Mouse (Mus musculus): ENCODE measurements around the gene Stim2. TPM values are rescaled to one million over a fixed set of nuclear protein-coding genes. Genes with fewer than 3 reads are reported as not detected.

The Stim2 gene
- total and polyA plus RNA-seq, 3 experiments: 11.7 to 18.6 TPM; not detected in 1

- Histone ChIP-seq H3K27ac (ENCODE audit: control insufficient read depth, low read depth, low read length) (peak overlapping the region; percentile 2; the same call in 1 of the 2 replicates), H3K9me3 (replicated peaks; ENCODE audit: insufficient read depth, low read length) (no peaks in the 10 kb centered on the region), H3K79me2 (ENCODE audit: control insufficient read depth, insufficient read depth, low read length, poor library complexity) (no peaks in the 10 kb centered on the region), H3K36me3 (ENCODE audit: control insufficient read depth in 1 of 2, insufficient read depth in 2 of 2, low read length in 2 of 2) (peaks cover 0 to 36% of the 10 kb centered on the region in 2 experiments; a peak in 2 of 4 replicates), H3K4me3 (ENCODE audit: control insufficient read depth in 1 of 2, insufficient read depth in 1 of 2, low read depth in 2 of 2, low read length in 2 of 2) (no peak overlapping the region), H3K9ac (ENCODE audit: control insufficient read depth, low read depth, low read length, poor library complexity, severe bottlenecking) (no peak overlapping the region), H3K4me1 (ENCODE audit: control insufficient read depth in 1 of 2, insufficient read depth in 2 of 2, low read length in 2 of 2) (peaks cover 21% of the 10 kb centered on the region in 2 experiments), H3K27me3 (ENCODE audit: control insufficient read depth in 1 of 2, insufficient read depth in 2 of 2, low read length in 2 of 2) (no peaks in the 10 kb centered on the region)
- no peak for DNase-seq (ENCODE audit: low read depth, low spot score)
- TF ChIP-seq MXI1 (IDR thresholded peaks at IDR 0.05; ENCODE audit: low read depth, low read length): no peak
- TF ChIP-seq MAFK (IDR thresholded peaks at IDR 0.05; ENCODE audit: borderline replicate concordance, low read depth, low read length): no peak
- no peak for TF ChIP-seq RAD21 (IDR thresholded peaks at IDR 0.05; ENCODE audit: low read depth, low read length)
- no peak for TF ChIP-seq HCFC1 (IDR thresholded peaks at IDR 0.05; ENCODE audit: low read depth, low read length)
- no peak for TF ChIP-seq NELFE (IDR thresholded peaks at IDR 0.05; ENCODE audit: low read depth, low read length)
- no peak for TF ChIP-seq MEF2A (IDR thresholded peaks at IDR 0.05; ENCODE audit: extremely low read depth, insufficient replicate concordance, low read depth, low read length, poor library complexity, severe bottlenecking)
- no peak for TF ChIP-seq ZKSCAN1 (IDR thresholded peaks at IDR 0.05; ENCODE audit: low read depth, low read length)
- no peak for TF ChIP-seq MAZ (IDR thresholded peaks at IDR 0.05; ENCODE audit: low read depth, low read length)
- TF ChIP-seq JUND (IDR thresholded peaks at IDR 0.05; ENCODE audit: low read depth, low read length): no peak
- TF ChIP-seq UBTF (IDR thresholded peaks at IDR 0.05; ENCODE audit: borderline replicate concordance, insufficient read depth, low read depth, low read length): no peak
- TF ChIP-seq ZMIZ1 (IDR thresholded peaks at IDR 0.05; ENCODE audit: low read depth, low read length): no peak
- TF ChIP-seq KAT2A (conservative IDR thresholded peaks at IDR 0.05; ENCODE audit: low read depth, low read length): no peak
- no peak for TF ChIP-seq TCF12 (IDR thresholded peaks at IDR 0.05; ENCODE audit: low read depth, low read length)
- TF ChIP-seq E2F4 (IDR thresholded peaks at IDR 0.05; ENCODE audit: borderline replicate concordance, low read depth, low read length): no peak
- TF ChIP-seq ZC3H11A (IDR thresholded peaks at IDR 0.05; ENCODE audit: low read depth, low read length): no peak
- TF ChIP-seq ETS1 (IDR thresholded peaks at IDR 0.05; ENCODE audit: low read depth, low read length): no peak
- no peak for TF ChIP-seq TAL1 (IDR thresholded peaks at IDR 0.05; ENCODE audit: low read length)
Observed at GRCm38 (mm10) chr5:54071705-54072104, 73.4 kb downstream of the Stim2 start.

GRCm38 (mm10) chr5:54073291-54073690 lies 75.0 kb downstream of the Stim2 start:
- Histone ChIP-seq H3K9me3 (replicated peaks; ENCODE audit: insufficient read depth, low read length) (no peaks in the 10 kb centered on the region), H3K4me1 (ENCODE audit: control insufficient read depth in 1 of 2, insufficient read depth in 2 of 2, low read length in 2 of 2) (peaks cover 21% of the 10 kb centered on the region in 2 experiments), H3K27ac (ENCODE audit: control insufficient read depth, low read depth, low read length) (no peak overlapping the region), H3K79me2 (ENCODE audit: control insufficient read depth, insufficient read depth, low read length, poor library complexity) (no peaks in the 10 kb centered on the region), H3K36me3 (ENCODE audit: control insufficient read depth in 1 of 2, insufficient read depth in 2 of 2, low read length in 2 of 2) (peaks cover 0 to 36% of the 10 kb centered on the region in 2 experiments; a peak in 2 of 4 replicates), H3K27me3 (ENCODE audit: control insufficient read depth in 1 of 2, insufficient read depth in 2 of 2, low read length in 2 of 2) (no peaks in the 10 kb centered on the region), H3K9ac (ENCODE audit: control insufficient read depth, low read depth, low read length, poor library complexity, severe bottlenecking) (no peak overlapping the region), H3K4me3 (ENCODE audit: control insufficient read depth in 1 of 2, insufficient read depth in 1 of 2, low read depth in 2 of 2, low read length in 2 of 2) (no peak overlapping the region)
- DNase-seq (ENCODE audit: low read depth, low spot score): peak; percentile 71
- TF ChIP-seq ETS1 (IDR thresholded peaks at IDR 0.05; ENCODE audit: low read depth, low read length) (peak; percentile 89), GATA1 (IDR thresholded peaks at IDR 0.05; ENCODE audit: low read depth, low read length) (no peak)

All from MEL (cell line).